Mouse (Mus musculus) forebrain, embryonic 14.5 days (tissue): ENCODE data around the gene Zfand2a. TPM values are rescaled to one million over a fixed set of nuclear protein-coding genes. Genes with fewer than 3 reads are reported as not detected.

Experiments used
- ATAC-seq: fragments of 200-750 bp; cut with Nextera tagmentation; 2 replicates; pipeline ENCODE4 v1.8.0; 2017; ENCODE audit warnings: mild to moderate bottlenecking, moderate library complexity
- DNase-seq: peaks from one replicate; pipeline ENCODE4 v3.0.0-alpha.2; 2015; ENCODE audit warnings: low spot score
- H3K27ac ChIP-seq: fragments of 300-500 bp; sonication (generic); 2 replicates; pipeline ENCODE4 v1.5.1; 2014; ENCODE audit warnings: low read depth, mild to moderate bottlenecking, control low read depth, low read length, moderate library complexity
- H3K27me3 ChIP-seq: fragments of 300-500 bp; sonication (generic); replicated peaks from 2 replicates; pipeline ENCODE4 v1.6.1; 2014; ENCODE audit warnings: low read length, control low read depth, mixed read lengths; ENCODE audit not compliant: control insufficient read depth, insufficient read depth
- H3K36me3 ChIP-seq: fragments of 300-500 bp; sonication (generic); 2 replicates; pipeline ENCODE4 v1.6.1; 2014; ENCODE audit warnings: low read length, control low read depth; ENCODE audit not compliant: control insufficient read depth, insufficient read depth
- H3K4me1 ChIP-seq: fragments of 300-500 bp; sonication (generic); 2 replicates; pipeline ENCODE4 v1.6.1; 2014; ENCODE audit warnings: antibody characterized with exemption, low read length, control low read depth; ENCODE audit not compliant: control insufficient read depth, insufficient read depth
- H3K4me2 ChIP-seq: fragments of 300-500 bp; sonication (generic); 2 replicates; pipeline ENCODE4 v1.6.1; 2014; ENCODE audit warnings: mild to moderate bottlenecking, control low read depth, low read length
- H3K4me3 ChIP-seq: fragments of 300-500 bp; sonication (generic); 2 replicates; pipeline ENCODE4 v1.5.1; 2014; ENCODE audit warnings: low read depth, low read length, control low read depth
- H3K9ac ChIP-seq: fragments of 300-500 bp; sonication (generic); 2 replicates; pipeline ENCODE4 v1.6.1; 2014; ENCODE audit warnings: mild to moderate bottlenecking, low read length, control low read depth, moderate library complexity
- H3K9me3 ChIP-seq: fragments of 300-500 bp; sonication (generic); replicated peaks from 2 replicates; pipeline ENCODE4 v1.6.1; 2016; ENCODE audit warnings: low read length, control low read depth, mixed read lengths; ENCODE audit not compliant: control insufficient read depth
- WGBS: fragments of 180-500 bp; shearing (Covaris S2); extraction: QIAGEN DNeasy Blood & Tissue Kit; methylation state at CpG from one replicate; pipeline ENCODE4 v1.1.7; 2014; 5-methylcytosine and 5-hydroxymethylcytosine counted together
- polyA plus RNA-seq: library from polyadenylated mRNA; unstranded; fragments of >200 nt; fragmentation: Nextera tagmentation; extraction: Ambion mirVana; gene quantifications from 2 replicates; pipeline ENCODE4 v1.2.1, GENCODE M21; 2014

Gene Zfand2a
- polyA plus RNA-seq, 1 experiment from 2014 or later = 10.1 TPM

DNA sequence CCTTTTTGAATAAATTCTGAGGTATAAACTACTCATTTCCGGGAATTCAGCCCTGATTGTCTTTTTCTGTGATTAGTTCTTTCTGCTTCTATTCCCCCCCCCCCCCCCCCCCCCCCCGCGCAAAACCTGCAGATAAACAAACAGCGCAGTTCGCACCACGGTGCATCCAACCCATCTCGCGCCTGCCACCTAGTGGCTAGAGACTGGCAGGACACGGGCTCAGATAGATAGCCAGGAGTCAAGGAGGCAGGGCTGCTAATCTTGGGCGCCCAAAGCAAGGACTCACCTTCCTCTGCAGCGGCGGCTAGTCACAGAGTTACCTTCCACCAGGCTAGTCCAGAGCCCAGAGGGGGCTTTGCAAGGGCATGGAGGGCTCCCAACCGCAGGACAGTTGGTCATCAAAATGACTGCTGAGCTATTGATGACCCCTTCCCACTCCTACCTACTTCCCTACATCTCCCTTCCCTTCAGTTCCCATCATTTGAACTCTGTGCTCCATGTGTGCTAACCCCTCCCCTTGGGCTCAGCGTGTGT lies 20.8 kb upstream of the Zfand2a start:
- Histone ChIP-seq H3K4me2 (no peak overlapping the region), H3K9ac (no peak overlapping the region), H3K36me3 (no peaks in the 10 kb centered on the region), H3K4me3 (no peak overlapping the region), H3K27me3 (0 out of 2 replicates have a peak, but pooled peaks cover 9% of the 10 kb centered on the region), H3K9me3 (no peaks in the 10 kb centered on the region), H3K4me1 (no peaks in the 10 kb centered on the region), H3K27ac (no peak overlapping the region)
- WGBS = 5% methylated on average over 12 of the region's 14 CpGs
- peak; percentile 80 for DNase-seq
- ATAC-seq = no peak

DNA sequence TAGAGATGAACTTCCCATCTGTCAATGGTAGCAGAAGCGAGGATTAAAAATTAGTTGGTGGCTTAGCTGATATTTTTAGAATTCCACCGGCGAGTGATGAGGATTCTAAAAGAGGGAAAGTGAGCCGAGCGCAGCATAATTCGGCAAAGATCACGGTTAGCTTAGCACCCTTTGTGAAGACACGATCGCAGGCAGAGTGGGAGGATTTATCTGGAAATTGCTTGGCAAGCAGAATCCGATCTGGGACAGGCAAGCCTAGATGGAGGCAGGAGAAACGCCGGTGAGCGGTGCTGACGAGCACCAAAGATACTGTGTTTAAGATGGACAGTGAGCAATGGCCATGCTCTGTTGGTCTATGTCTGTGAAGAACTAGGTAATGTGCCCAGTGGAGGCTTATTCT lies 17.9 kb upstream of the Zfand2a start:
- DNase-seq = no peak
- H3K27ac ChIP-seq = no peak overlapping the region
- H3K4me1 ChIP-seq = no peaks in the 10 kb centered on the region
- no peak overlapping the region for H3K9ac ChIP-seq
- no peaks in the 10 kb centered on the region for H3K9me3 ChIP-seq
- H3K36me3 ChIP-seq = no peaks in the 10 kb centered on the region
- ATAC-seq = no peak
- 87% methylated on average over 14 of the region's 14 CpGs for WGBS
- no peak overlapping the region for H3K4me2 ChIP-seq
- H3K4me3 ChIP-seq = no peak overlapping the region
- 0 out of 2 replicates have a peak, but pooled peaks cover 8% of the 10 kb centered on the region for H3K27me3 ChIP-seq

DNA sequence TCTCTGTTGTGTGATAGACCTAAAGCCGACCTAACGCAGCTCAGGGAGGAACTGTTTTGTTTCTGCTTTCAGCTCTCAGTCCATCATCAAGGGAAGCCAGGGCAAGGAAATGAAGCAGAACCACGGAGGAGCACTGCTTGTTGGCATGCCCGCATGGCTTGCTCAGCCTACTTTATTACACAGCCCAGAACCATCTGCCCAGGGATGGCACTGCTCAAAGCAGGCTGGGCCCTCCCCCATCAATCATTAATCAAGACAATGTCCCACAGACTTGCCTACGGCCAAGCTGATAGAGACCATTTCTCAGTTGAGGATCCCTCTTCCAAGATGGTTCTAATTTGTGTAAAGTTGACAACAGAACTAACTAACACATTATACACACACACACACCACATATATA lies 14.4 kb upstream of the Zfand2a start:
- ATAC-seq (no peak), DNase-seq (no peak)
- Histone ChIP-seq H3K36me3 (no peaks in the 10 kb centered on the region), H3K9ac (no peak overlapping the region), H3K4me3 (no peak overlapping the region), H3K27ac (no peak overlapping the region), H3K4me1 (no peaks in the 10 kb centered on the region), H3K27me3 (0 out of 2 replicates have a peak, but pooled peaks cover 3% of the 10 kb centered on the region), H3K4me2 (no peak overlapping the region), H3K9me3 (no peaks in the 10 kb centered on the region)
- WGBS = 67% methylated on average over 5 of the region's 5 CpGs

DNA sequence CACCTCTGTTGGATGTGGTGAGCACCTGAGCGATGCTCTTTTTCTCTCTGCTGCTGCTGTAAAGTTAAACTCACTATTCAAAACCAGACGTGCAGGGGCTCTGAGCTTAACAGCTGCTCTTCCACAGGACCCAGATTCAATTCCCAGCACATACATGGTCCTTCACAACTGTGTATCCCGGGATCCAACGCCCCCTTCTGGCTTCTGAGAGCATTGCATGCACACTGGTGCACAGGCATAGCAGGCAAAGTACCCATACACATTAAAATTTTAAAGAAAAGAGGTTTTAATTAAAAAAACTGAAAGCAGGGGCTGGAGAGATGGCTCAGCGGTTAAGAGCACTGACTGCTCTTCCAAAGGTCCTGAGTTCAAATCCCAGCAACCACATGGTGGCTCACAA lies 12.6 kb upstream of the Zfand2a start:
- ATAC-seq = no peak
- no peak overlapping the region for H3K9ac ChIP-seq
- no peak for DNase-seq
- 55% methylated on average over 5 of the region's 5 CpGs for WGBS
- H3K27ac ChIP-seq = no peak overlapping the region
- 0 out of 2 replicates have a peak, but pooled peaks cover 3% of the 10 kb centered on the region for H3K27me3 ChIP-seq
- no peaks in the 10 kb centered on the region for H3K4me1 ChIP-seq
- no peak overlapping the region for H3K4me2 ChIP-seq
- no peaks in the 10 kb centered on the region for H3K36me3 ChIP-seq
- no peaks in the 10 kb centered on the region for H3K9me3 ChIP-seq
- H3K4me3 ChIP-seq = no peak overlapping the region

DNA sequence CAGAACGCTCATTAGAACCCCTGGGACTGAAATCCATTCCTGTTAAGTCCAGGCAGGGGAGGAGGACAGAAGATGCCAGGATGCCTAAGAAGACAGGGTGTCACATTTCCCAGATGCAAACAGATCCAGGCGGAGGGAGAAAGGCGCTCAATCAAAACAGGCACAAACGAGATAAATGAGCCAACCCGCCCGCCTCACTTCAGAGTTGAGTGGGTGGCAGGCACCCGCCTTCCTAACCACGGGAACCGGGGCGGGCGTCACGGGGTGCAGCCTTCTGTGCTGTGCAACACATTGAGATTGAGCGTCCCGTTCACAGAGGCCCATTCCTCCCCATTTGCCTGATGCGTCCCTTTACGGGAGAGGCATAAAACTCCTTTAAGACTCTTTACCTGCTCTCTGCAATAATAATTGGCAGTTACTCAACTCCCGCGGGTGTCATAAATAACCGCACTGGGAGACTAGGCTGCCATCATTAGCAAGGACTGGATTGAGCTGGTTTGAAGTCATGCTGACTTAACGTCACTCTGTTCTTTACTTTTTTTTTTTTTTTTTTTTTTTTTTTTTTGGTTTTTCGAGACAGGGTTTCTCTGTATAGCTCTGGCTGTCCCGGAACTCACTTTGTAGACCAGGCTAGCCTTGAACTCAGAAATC lies 10.8 kb upstream of the Zfand2a start:
- Histone ChIP-seq H3K27ac (no peak overlapping the region), H3K4me2 (no peak overlapping the region), H3K9me3 (no peaks in the 10 kb centered on the region), H3K27me3 (no peaks in the 10 kb centered on the region), H3K4me1 (no peaks in the 10 kb centered on the region), H3K4me3 (no peak overlapping the region), H3K9ac (no peak overlapping the region), H3K36me3 (no peaks in the 10 kb centered on the region)
- WGBS = 57% methylated on average over 22 of the region's 22 CpGs
- ATAC-seq (no peak), DNase-seq (peak; percentile 17)

DNA sequence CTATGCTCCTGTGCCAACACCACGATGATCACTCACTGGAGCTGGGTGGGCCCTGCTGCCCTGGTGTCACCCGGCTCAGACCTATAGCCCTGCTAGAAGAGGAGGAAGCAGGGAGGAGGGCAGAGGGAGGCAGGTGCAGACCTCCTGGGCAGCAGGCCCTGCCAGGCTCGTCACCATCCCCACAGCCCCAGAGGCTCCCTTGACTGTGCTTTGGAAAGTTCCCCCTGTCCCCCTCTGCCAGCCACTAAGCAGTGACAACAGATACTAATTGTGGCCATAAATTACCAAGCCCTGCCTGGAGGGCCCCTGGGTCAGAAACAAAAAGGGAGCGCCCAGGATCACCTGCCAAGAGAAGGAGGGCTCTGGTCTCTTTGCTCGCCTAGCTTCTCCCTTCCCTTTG lies 9.3 kb upstream of the Zfand2a start:
- WGBS = 74% methylated on average over 5 of the region's 5 CpGs
- no peak overlapping the region for H3K27ac ChIP-seq
- H3K4me2 ChIP-seq = no peak overlapping the region
- DNase-seq (no peak), ATAC-seq (no peak)
- H3K9me3 ChIP-seq = no peaks in the 10 kb centered on the region
- H3K4me3 ChIP-seq = no peak overlapping the region
- no peaks in the 10 kb centered on the region for H3K36me3 ChIP-seq
- H3K4me1 ChIP-seq = no peaks in the 10 kb centered on the region
- H3K27me3 ChIP-seq = no peaks in the 10 kb centered on the region
- no peak overlapping the region for H3K9ac ChIP-seq

DNA sequence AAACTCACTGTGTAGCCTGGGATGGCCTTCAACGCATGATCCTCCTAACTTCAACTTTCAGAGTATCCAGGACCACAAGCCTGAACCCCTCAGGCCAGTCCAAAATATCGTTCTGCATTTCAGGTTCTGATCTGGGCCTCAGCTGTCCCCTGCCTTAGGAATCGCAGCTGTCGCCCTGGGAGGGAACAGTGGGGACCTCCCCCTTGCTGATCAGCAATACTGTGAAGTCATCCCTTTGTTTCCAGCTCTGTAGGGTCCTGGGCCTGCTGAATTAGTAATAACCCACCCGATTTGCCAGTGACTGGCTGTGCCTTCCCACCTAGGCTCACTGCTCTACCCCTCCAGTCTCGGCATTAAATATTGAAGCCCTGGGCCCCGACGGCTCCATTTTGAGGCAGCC lies 7.0 kb upstream of the Zfand2a start:
- no peaks in the 10 kb centered on the region for H3K27me3 ChIP-seq
- no peaks in the 10 kb centered on the region for H3K4me1 ChIP-seq
- H3K9me3 ChIP-seq = no peaks in the 10 kb centered on the region; the same call in 1 of the 2 replicates
- no peaks in the 10 kb centered on the region for H3K36me3 ChIP-seq
- ATAC-seq = no peak
- no peak overlapping the region for H3K9ac ChIP-seq
- no peak overlapping the region for H3K4me2 ChIP-seq
- WGBS = 58% methylated on average over 8 of the region's 8 CpGs
- no peak overlapping the region for H3K27ac ChIP-seq
- DNase-seq = no peak
- no peak overlapping the region for H3K4me3 ChIP-seq

DNA sequence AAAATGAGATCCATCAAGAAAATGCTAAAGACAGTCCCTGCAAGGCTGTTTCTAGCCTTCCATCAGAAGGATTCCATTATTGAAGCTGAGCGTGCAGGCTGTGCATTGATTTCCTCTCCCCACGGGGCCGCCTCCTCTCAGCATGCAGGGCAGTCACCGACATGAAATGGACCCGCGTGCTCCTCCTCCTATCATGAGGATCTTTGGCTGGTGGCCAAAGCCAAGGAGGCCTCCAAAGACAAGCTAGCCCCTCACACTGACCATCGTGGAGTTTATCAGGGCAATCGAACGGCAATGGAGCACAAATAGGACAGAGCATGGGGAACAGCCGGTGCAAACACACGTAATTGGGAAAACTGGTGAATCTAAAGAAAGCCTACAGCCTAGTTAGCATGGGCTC lies 5.8 kb upstream of the Zfand2a start:
- DNase-seq = no peak
- no peaks in the 10 kb centered on the region for H3K27me3 ChIP-seq

DNA sequence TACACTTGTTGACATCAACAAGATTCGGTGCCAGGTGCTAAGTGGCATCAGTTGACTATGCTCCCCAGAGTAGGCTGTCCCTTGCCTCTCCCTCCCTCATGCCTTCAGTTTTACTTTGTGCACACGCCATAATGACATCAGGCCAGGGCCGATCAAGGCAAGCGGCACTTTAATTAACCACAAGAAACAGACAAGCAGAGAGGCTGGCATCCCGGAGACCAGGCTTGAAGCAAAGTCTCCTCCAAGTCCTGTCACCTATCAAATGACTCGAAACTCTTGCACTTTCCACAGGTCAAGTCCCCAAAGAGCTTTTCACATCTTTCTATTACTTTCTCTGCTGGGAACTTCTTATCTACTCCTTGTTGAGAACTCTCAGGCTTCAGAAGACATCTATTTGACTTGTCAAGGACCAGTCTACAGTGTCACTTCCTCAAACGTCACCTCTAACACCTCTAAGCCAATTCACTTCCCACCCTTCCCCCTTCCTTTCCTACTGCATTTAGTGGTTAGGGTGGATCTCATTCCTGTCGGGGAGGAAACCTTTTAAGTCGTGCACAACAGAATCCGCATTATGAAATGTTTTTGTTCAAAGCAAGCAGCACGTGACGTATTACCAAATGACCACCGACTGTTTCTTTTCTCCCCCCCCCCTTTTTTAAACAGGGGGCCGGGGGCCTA lies 1.0 kb downstream of the Zfand2a start:
- H3K27ac ChIP-seq = no peak overlapping the region
- H3K4me3 ChIP-seq = peak overlapping the region; percentile 89
- peak overlapping the region; percentile 92 for H3K4me2 ChIP-seq
- ATAC-seq (no peak), DNase-seq (no peak)
- peaks cover 38% of the 10 kb centered on the region for H3K36me3 ChIP-seq
- H3K9ac ChIP-seq = peak overlapping the region; percentile 80; the same call in 1 of the 2 replicates
- H3K27me3 ChIP-seq = no peaks in the 10 kb centered on the region
- H3K4me1 ChIP-seq = peaks cover 12% of the 10 kb centered on the region
- 65% methylated on average over 14 of the region's 14 CpGs for WGBS
- no peaks in the 10 kb centered on the region; the same call in 1 of the 2 replicates for H3K9me3 ChIP-seq

More for the DNA sequence above, 5.8 kb upstream of the Zfand2a start:
- ATAC-seq = no peak
- Histone ChIP-seq H3K36me3 (no peaks in the 10 kb centered on the region), H3K9me3 (no peaks in the 10 kb centered on the region; the same call in 1 of the 2 replicates), H3K27ac (no peak overlapping the region), H3K4me2 (no peak overlapping the region), H3K4me3 (no peak overlapping the region), H3K4me1 (no peaks in the 10 kb centered on the region), H3K9ac (no peak overlapping the region)
- WGBS = 84% methylated on average over 11 of the region's 11 CpGs
